Comparison of ENCODE assay signal across 8 mouse cellular contexts in the genomic region with DNA sequence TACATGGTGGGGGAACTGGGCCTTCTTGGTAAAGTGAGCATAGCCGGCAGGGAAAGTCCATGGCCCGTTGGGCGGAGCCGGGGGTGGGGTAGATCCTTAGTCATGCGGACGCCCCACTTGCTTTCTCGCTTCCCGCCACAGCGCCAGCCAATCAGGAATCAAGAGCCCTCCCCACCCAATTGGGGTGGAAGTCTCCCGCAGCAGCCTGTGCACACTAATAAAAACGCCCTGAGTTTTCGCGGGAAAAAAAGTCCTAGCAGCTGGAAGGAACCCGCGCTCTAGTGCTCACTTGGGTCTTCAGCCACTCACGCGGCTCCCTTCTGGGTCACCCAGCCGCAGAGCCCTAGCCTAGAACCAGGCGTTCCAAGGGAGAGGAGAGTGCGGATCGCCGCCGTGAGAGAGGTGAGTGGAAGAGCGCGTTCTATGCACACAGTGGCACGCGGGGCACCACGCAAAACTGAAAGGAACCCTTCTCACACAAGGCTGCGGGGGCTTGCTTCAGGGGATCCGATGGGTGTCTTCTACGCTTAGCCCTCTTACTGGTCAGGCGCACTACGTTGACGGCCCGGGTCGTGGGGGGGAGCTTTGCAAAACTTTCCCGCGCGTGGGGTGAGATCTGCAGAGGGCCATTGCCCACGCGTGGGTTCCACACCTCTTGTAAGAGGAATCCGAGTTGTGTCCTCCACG. TPM values are rescaled to one million over a fixed set of nuclear protein-coding genes. Genes with fewer than 3 reads are reported as not detected.
DNase-seq lines count a peak whose midpoint lies in the region; ATAC-seq and TF ChIP-seq lines count a peak whose summit lies in the region.

Gene Uhrf1 (plus strand): TSS at position 162 of the 687 bp plus-strand sequence.

- H3K4me2 ChIP-seq in lung, embryonic 15.5 days = peak within 1 kb of the TSS; percentile 96

- H3K27ac ChIP-seq in lung, embryonic 15.5 days = peak within 1 kb of the TSS; percentile 94
- no peak within 1 kb of the TSS for H3K27ac ChIP-seq in olfactory bulb, adult 2 months (ENCODE audit: insufficient read depth, low read depth, low read length)

- intact Hi-C loops in left cerebral cortex, postnatal 4 days (cut with DNase I) = no loop called here

- no peak for TF ChIP-seq POLR2A in olfactory bulb, adult 2 months (IDR thresholded peaks at IDR 0.05; ENCODE audit: insufficient read depth, low read depth, low read length)

- DNase-seq in left cerebral cortex, postnatal 4 days = peak; percentile 86
- DNase-seq in left cerebral cortex, adult 9 months (ENCODE audit: low spot score in 2 of 2) = no peak
- DNase-seq in embryo, embryonic 10 days (ENCODE audit: low spot score) = peak; percentile 94
- peak; percentile 76 to 83 for DNase-seq in heart, adult 18-20 months
- peak; percentile 71 for DNase-seq in kidney, adult 11 months
- DNase-seq in urinary bladder, postnatal 4 days (ENCODE audit: low spot score in 2 of 2) = peak; percentile 85 to 90

- H3K9me3 ChIP-seq in lung, embryonic 15.5 days = no peaks in the 10 kb centered on the region

- under 1% methylated on average over 43 of the region's 43 CpGs for WGBS in lung, embryonic 15.5 days
- under 1% methylated on average over 43 of the region's 43 CpGs for WGBS in olfactory bulb, adult 2 months

- H3K4me1 ChIP-seq in lung, embryonic 15.5 days = peaks cover 45% of the 10 kb centered on the region
- H3K4me1 ChIP-seq in olfactory bulb, adult 2 months (ENCODE audit: control insufficient read depth, insufficient read depth, low read length) = peaks cover 9% of the 10 kb centered on the region

- peak within 1 kb of the TSS; percentile 69 for H3K9ac ChIP-seq in lung, embryonic 15.5 days

- H3K36me3 ChIP-seq in lung, embryonic 15.5 days = peaks cover 13% of the 10 kb centered on the region; the same call in 1 of the 2 replicates

- peak within 1 kb of the TSS; percentile 74 for H3K4me3 ChIP-seq in lung, embryonic 15.5 days
- peak within 1 kb of the TSS; percentile 70 for H3K4me3 ChIP-seq in olfactory bulb, adult 2 months (ENCODE audit: insufficient read depth, low read depth, low read length)

- peak; percentile 82 for ATAC-seq in lung, embryonic 15.5 days (ENCODE audit: borderline replicate concordance, extremely low read depth, low FRiP score, low TSS enrichment)

- no peak for TF ChIP-seq CTCF in olfactory bulb, adult 2 months (IDR thresholded peaks at IDR 0.05; ENCODE audit: insufficient read depth, low read depth, low read length)

- no peaks in the 10 kb centered on the region for H3K27me3 ChIP-seq in lung, embryonic 15.5 days

RNA-seq across cellular contexts. Expression of gene Uhrf1, which starts in this region (rescaled TPM):
- 10 to 100 TPM; 12.3 to 16.2 TPM for total RNA-seq in left cerebral cortex, postnatal 4 days (2021)
- 1 to 10 TPM; 1.4 to 2.5 TPM for total RNA-seq in heart, adult 18-20 months (2021)
- polyA plus RNA-seq in lung, embryonic 15.5 days (2015; fragmentation: Nextera tagmentation; extraction: Ambion mirVana) = 148 and 150 TPM in 2 replicates
- not detected in 2 replicates for polyA plus RNA-seq in olfactory bulb, adult 2 months (2012; ENCODE audit: insufficient read depth, insufficient read length, low replicate concordance, missing spikeins)

Comparison
In these comparisons a context has a peak if more than half of its experiments do, and no peak if none do; other contexts are left out.
1. DNase-seq: peak in left cerebral cortex, postnatal 4 days (single experiment), embryo, embryonic 10 days (single experiment), heart, adult 18-20 months (2 of 2), kidney, adult 11 months (single experiment) and urinary bladder, postnatal 4 days (2 of 2); none in left cerebral cortex, adult 9 months (0 of 2).